Mouse (Mus musculus) B cell, adult 2 months (primary cell): Measurements from ENCODE around the gene Prdm13.

Experiments used
- DNase-seq, 2 experiments: peaks; one replicate each; pipeline ENCODE4 v3.0.0; 2022

Prdm13 gene

GRCm38 (mm10) chr4:21678101-21678974 is 7.4 kb downstream of the Prdm13 start:
- DNase-seq, result peak in 1 of 2 experiments; percentile 12

GRCm38 (mm10) chr4:21674691-21675090 is 11.1 kb downstream of the Prdm13 start:
- DNase-seq, result no peak

GRCm38 (mm10) chr4:21674042-21674441 is 11.7 kb downstream of the Prdm13 start:
- peak in 1 of 2 experiments; percentile 21 for DNase-seq

GRCm38 (mm10) chr4:21665961-21666360 is 19.8 kb downstream of the Prdm13 start:
- no peak for DNase-seq

GRCm38 (mm10) chr4:21658184-21658583 is 27.6 kb downstream of the Prdm13 start:
- DNase-seq, result no peak

- no peak for DNase-seq
These were observed 56.5 kb downstream of the Prdm13 start for GRCm38 (mm10) chr4:21629275-21629583.

- no peak for DNase-seq
These were observed 57.1 kb downstream of the Prdm13 start for GRCm38 (mm10) chr4:21628367-21629274.
